Mouse (Mus musculus) midbrain, embryonic 11.5 days (tissue): ENCODE measurements at regions not wholly inside any gene's neighbourhood (a gene's known extent, or its start where the extent isn't known, plus 50 kb on each side); places are given as distances from the start of the nearest gene placed in this dataset.
A peak's percentile ranks its signal among the peaks of the same experiment; 100 is the strongest.

Experiments
- ATAC-seq: fragments of 200-750 bp; cut with Nextera tagmentation; 2 replicates; pipeline ENCODE4 v1.8.0; 2017; ENCODE audit warnings: moderate TSS enrichment, moderate library complexity; ENCODE audit not compliant: low FRiP score
- DNase-seq: peaks from one replicate; pipeline ENCODE4 v3.0.0; 2015; ENCODE audit warnings: low spot score; ENCODE audit errors: missing footprints
- H3K27ac ChIP-seq: fragments of 300-500 bp; sonication (generic); 2 replicates; pipeline ENCODE4 v1.5.1; 2014; ENCODE audit warnings: low read depth, low read length
- H3K27me3 ChIP-seq: fragments of 300-500 bp; sonication (generic); 2 replicates; pipeline ENCODE4 v1.6.1; 2014; ENCODE audit warnings: mild to moderate bottlenecking, low read length, moderate library complexity, mixed read lengths; ENCODE audit not compliant: control insufficient read depth, insufficient read depth
- H3K36me3 ChIP-seq: fragments of 300-500 bp; sonication (generic); 2 replicates; pipeline ENCODE4 v1.6.1; 2014; ENCODE audit warnings: mild to moderate bottlenecking, low read length, moderate library complexity, mixed read lengths; ENCODE audit not compliant: control insufficient read depth, insufficient read depth
- H3K4me1 ChIP-seq: fragments of 300-500 bp; sonication (generic); 2 replicates; pipeline ENCODE4 v1.6.1; 2014; ENCODE audit warnings: low read length; ENCODE audit not compliant: control insufficient read depth, insufficient read depth
- H3K4me2 ChIP-seq: fragments of 300-500 bp; sonication (generic); 2 replicates; pipeline ENCODE4 v1.6.1; 2014; ENCODE audit warnings: mild to moderate bottlenecking, moderate library complexity
- H3K4me3 ChIP-seq: fragments of 300-500 bp; sonication (generic); 2 replicates; pipeline ENCODE4 v1.5.1; 2014; ENCODE audit warnings: low read depth, low read length
- H3K9ac ChIP-seq: fragments of 300-500 bp; sonication (generic); 2 replicates; pipeline ENCODE4 v1.6.1; 2014; ENCODE audit warnings: low read length
- H3K9me3 ChIP-seq: fragments of 300-500 bp; sonication (generic); 2 replicates; pipeline ENCODE4 v1.6.1; 2016; ENCODE audit warnings: low read length; ENCODE audit not compliant: control insufficient read depth
- WGBS: fragments of 180-500 bp; shearing (Covaris S2); extraction: QIAGEN DNeasy Blood & Tissue Kit; methylation state at CpG from one replicate; pipeline ENCODE4 v1.1.7; 2014; 5-methylcytosine and 5-hydroxymethylcytosine counted together

DNA sequence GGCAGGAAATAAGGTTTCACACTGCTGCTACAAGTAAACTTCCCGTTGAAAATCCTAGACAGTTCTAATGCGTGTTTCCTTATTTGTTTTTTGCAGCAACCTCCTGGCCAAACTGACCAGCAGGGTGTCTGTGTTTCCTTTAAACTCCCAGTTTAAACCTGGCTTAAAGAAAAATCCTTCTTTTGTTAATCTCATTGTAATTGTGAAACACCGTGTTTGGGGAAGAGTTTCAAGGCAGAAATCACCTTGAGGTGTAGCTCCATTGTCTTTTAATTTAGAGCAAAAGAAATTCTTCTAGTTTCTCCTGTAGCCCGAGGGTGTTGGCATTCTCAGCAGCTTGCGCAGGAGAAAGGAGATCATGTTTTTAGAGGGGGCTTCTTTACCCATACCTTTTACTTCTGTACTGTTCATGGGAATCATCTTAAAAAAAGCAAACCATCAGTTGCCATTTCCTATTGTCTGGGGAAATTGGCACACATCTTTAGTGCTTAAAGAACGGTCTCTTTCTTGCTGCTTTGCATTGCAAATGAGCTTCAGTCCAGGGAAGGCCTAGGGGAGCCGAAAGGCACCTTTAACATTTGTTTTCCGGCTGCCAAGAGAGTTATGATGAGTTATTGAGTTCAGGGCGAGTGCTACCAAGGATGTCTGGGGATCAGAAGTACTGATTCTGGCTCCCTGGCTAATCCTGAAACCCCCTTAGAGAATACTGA is 342.6 kb downstream of the Slc4a3 start:
- no peaks in the 10 kb centered on the region; the same call in 1 of the 2 replicates for H3K9me3 ChIP-seq
- no peak for DNase-seq
- 10% methylated on average over 9 of the region's 9 CpGs for WGBS
- no peak for ATAC-seq
- H3K9ac ChIP-seq = no peak overlapping the region
- no peaks in the 10 kb centered on the region for H3K36me3 ChIP-seq
- peaks cover 4% of the 10 kb centered on the region; the same call in 1 of the 2 replicates for H3K4me1 ChIP-seq
- no peak overlapping the region for H3K4me3 ChIP-seq
- H3K4me2 ChIP-seq = no peak overlapping the region
- H3K27me3 ChIP-seq = no peaks in the 10 kb centered on the region
- no peak overlapping the region for H3K27ac ChIP-seq

- Histone ChIP-seq H3K4me2 (no peak overlapping the region), H3K9ac (no peak overlapping the region), H3K36me3 (no peaks in the 10 kb centered on the region), H3K4me3 (no peak overlapping the region), H3K4me1 (peaks cover 4% of the 10 kb centered on the region; the same call in 1 of the 2 replicates), H3K27me3 (no peaks in the 10 kb centered on the region), H3K27ac (no peak overlapping the region), H3K9me3 (no peaks in the 10 kb centered on the region; the same call in 1 of the 2 replicates)
- no peak for ATAC-seq
- no peak for DNase-seq
- 68% methylated on average over 4 of the region's 4 CpGs for WGBS
Measured at GRCm38 (mm10) chr1:75889847-75890591, 344.0 kb downstream of the Slc4a3 start.

- 88% methylated on average over 10 of the region's 10 CpGs for WGBS
- no peak for ATAC-seq
- DNase-seq = no peak
- H3K4me2 ChIP-seq = no peak overlapping the region
- no peak overlapping the region for H3K27ac ChIP-seq
- H3K9ac ChIP-seq = no peak overlapping the region
- no peak overlapping the region for H3K4me3 ChIP-seq
- no peaks in the 10 kb centered on the region; the same call in 1 of the 2 replicates for H3K9me3 ChIP-seq
- H3K4me1 ChIP-seq = peaks cover 4% of the 10 kb centered on the region; the same call in 1 of the 2 replicates
- no peaks in the 10 kb centered on the region for H3K36me3 ChIP-seq
- no peaks in the 10 kb centered on the region for H3K27me3 ChIP-seq
Measured at GRCm38 (mm10) chr1:75890636-75891276, 344.7 kb downstream of the Slc4a3 start.

- Histone ChIP-seq H3K4me1 (no peaks in the 10 kb centered on the region), H3K27me3 (no peaks in the 10 kb centered on the region), H3K9me3 (no peaks in the 10 kb centered on the region; the same call in 1 of the 2 replicates), H3K4me2 (no peak overlapping the region), H3K27ac (no peak overlapping the region), H3K36me3 (no peaks in the 10 kb centered on the region), H3K4me3 (no peak overlapping the region), H3K9ac (no peak overlapping the region)
- DNase-seq = no peak
- ATAC-seq = no peak
- WGBS = 100% methylated on average over 1 of the region's 1 CpGs
Measured at GRCm38 (mm10) chr1:75895550-75895949, 349.5 kb downstream of the Slc4a3 start.

GRCm38 (mm10) chr1:75901146-75901545 is 355.1 kb downstream of the Slc4a3 start:
- Histone ChIP-seq H3K4me1 (peaks cover 9% of the 10 kb centered on the region), H3K4me3 (no peak overlapping the region), H3K27ac (no peak overlapping the region), H3K36me3 (no peaks in the 10 kb centered on the region), H3K9ac (no peak overlapping the region), H3K4me2 (no peak overlapping the region), H3K27me3 (peaks cover 8% of the 10 kb centered on the region; the same call in 1 of the 2 replicates), H3K9me3 (no peaks in the 10 kb centered on the region)
- WGBS = 9% methylated on average over 1 of the region's 1 CpGs
- DNase-seq = no peak
- ATAC-seq = peak; percentile 55; the same call in 1 of the 2 replicates

GRCm38 (mm10) chr1:75905699-75906470 is 359.8 kb downstream of the Slc4a3 start:
- Histone ChIP-seq H3K36me3 (no peaks in the 10 kb centered on the region), H3K4me3 (no peak overlapping the region), H3K27me3 (peaks cover 8% of the 10 kb centered on the region; the same call in 1 of the 2 replicates), H3K9me3 (no peaks in the 10 kb centered on the region), H3K9ac (no peak overlapping the region), H3K4me2 (no peak overlapping the region), H3K27ac (no peak overlapping the region), H3K4me1 (peaks cover 9% of the 10 kb centered on the region)
- 60% methylated on average over 9 of the region's 9 CpGs for WGBS
- DNase-seq (peak; percentile 79), ATAC-seq (no peak)

- 88% methylated on average over 2 of the region's 2 CpGs for WGBS
- H3K27ac ChIP-seq = no peak overlapping the region
- no peaks in the 10 kb centered on the region for H3K27me3 ChIP-seq
- ATAC-seq (no peak), DNase-seq (peak; percentile 77)
- H3K4me2 ChIP-seq = no peak overlapping the region
- H3K4me3 ChIP-seq = no peak overlapping the region
- H3K9me3 ChIP-seq = no peaks in the 10 kb centered on the region
- no peaks in the 10 kb centered on the region for H3K4me1 ChIP-seq
- no peak overlapping the region for H3K9ac ChIP-seq
- H3K36me3 ChIP-seq = no peaks in the 10 kb centered on the region
Measured at GRCm38 (mm10) chr1:75915311-75915710, 369.2 kb downstream of the Slc4a3 start.

DNA sequence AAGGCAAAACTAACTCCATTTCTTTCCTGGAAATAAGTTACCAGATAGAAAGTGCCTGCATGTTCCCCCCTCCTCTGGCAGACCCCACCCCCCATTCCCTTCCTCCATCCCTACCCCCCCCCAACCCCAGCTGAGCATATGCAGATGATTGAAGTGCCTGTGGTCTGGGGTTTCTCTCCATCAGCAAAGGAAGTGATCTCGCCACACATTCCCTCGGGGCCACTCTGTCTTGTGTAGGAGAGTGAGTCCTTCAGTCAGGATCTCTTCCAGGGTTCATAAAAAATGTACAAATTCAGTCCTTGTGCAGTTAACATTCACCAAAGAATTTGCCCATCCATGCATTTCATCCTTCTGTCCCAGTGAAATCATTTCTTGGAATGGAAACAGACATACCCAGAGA is 370.1 kb downstream of the Slc4a3 start:
- 68% methylated on average over 2 of the region's 2 CpGs for WGBS
- no peaks in the 10 kb centered on the region for H3K27me3 ChIP-seq
- DNase-seq (no peak), ATAC-seq (no peak)
- no peak overlapping the region for H3K4me3 ChIP-seq
- H3K36me3 ChIP-seq = no peaks in the 10 kb centered on the region
- no peak overlapping the region for H3K27ac ChIP-seq
- no peak overlapping the region for H3K9ac ChIP-seq
- no peaks in the 10 kb centered on the region for H3K9me3 ChIP-seq
- no peaks in the 10 kb centered on the region for H3K4me1 ChIP-seq
- no peak overlapping the region for H3K4me2 ChIP-seq
